13 mouse cellular contexts compared by ENCODE assay signal in the genomic region with DNA sequence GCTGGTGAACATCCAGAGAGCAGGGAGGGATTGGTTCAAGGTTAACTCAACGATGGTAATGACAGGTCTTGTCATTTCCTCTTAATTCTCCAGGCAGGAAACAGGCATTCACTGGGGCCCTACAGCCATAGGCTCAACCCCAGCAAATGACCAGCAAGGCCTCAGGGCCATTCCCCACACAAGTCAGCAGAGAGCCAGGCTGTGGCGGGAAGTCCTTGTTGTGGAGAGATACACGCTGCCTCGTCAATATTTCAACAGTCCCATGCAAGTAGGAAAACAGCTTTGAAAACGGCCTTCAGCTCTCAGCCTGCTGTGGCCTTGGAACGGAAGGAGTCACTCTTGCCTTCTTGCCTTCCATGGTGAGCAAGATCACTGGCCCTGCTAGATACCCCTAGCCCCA. TPM values are rescaled to one million over a fixed set of nuclear protein-coding genes. Genes with fewer than 3 reads are reported as not detected.
DNase-seq lines count a peak whose midpoint lies in the region; ATAC-seq lines count a peak whose summit lies in the region.
"Had no signal": no experiment of that assay in that cellular context is flagged by ENCODE, and none has a peak within 500 bp of the region (broad histone marks: within the 10 kb centered on the region; RNA-seq: fewer than 3 reads in every experiment).

No protein-coding gene starts in this region.

- H3K36me3 ChIP-seq in heart, embryonic 11.5 days (ENCODE audit: control insufficient read depth, insufficient read depth, low read length): no peaks in the 10 kb centered on the region; the same call in none of the 2 replicates
- H3K36me3 ChIP-seq in liver, embryonic 13.5 days: no peaks in the 10 kb centered on the region
- no peaks in the 10 kb centered on the region for H3K36me3 ChIP-seq in liver, embryonic 11.5 days (ENCODE audit: control insufficient read depth, insufficient read depth, low read length)
- H3K36me3 ChIP-seq in heart, embryonic 16.5 days (ENCODE audit: control insufficient read depth, insufficient read depth): peaks cover 3% of the 10 kb centered on the region; the same call in 1 of the 2 replicates
- H3K36me3 ChIP-seq in kidney, embryonic 14.5 days (ENCODE audit: control insufficient read depth, insufficient read depth, low read length): peaks cover 12% of the 10 kb centered on the region; the same call in 1 of the 2 replicates
- H3K36me3 ChIP-seq: forebrain, embryonic 10.5 days had no signal

- WGBS in heart, embryonic 11.5 days (ENCODE audit: insufficient replicate concordance): 50% methylated on average over 6 of the region's 6 CpGs
- WGBS in liver, embryonic 13.5 days (ENCODE audit: insufficient replicate concordance): 45% methylated on average over 6 of the region's 6 CpGs
- 52% methylated on average over 6 of the region's 6 CpGs for WGBS in liver, embryonic 11.5 days
- WGBS in heart, embryonic 16.5 days: 27% methylated on average over 6 of the region's 6 CpGs
- WGBS in kidney, embryonic 14.5 days: 66% methylated on average over 6 of the region's 6 CpGs

- H3K27me3 ChIP-seq in heart, embryonic 11.5 days (ENCODE audit: control insufficient read depth, insufficient read depth, low read length): no peaks in the 10 kb centered on the region
- H3K27me3 ChIP-seq in liver, embryonic 13.5 days: no peaks in the 10 kb centered on the region
- no peaks in the 10 kb centered on the region for H3K27me3 ChIP-seq in liver, embryonic 11.5 days (replicated peaks; ENCODE audit: control insufficient read depth, insufficient read depth, low read length)
- no peaks in the 10 kb centered on the region for H3K27me3 ChIP-seq in heart, embryonic 16.5 days (ENCODE audit: control insufficient read depth, insufficient read depth, low read length)
- no peaks in the 10 kb centered on the region for H3K27me3 ChIP-seq in kidney, embryonic 14.5 days (ENCODE audit: control insufficient read depth, insufficient read depth, low read length)
- H3K27me3 ChIP-seq: embryonic facial prominence, embryonic 13.5 days had no signal

- H3K9me3 ChIP-seq in heart, embryonic 11.5 days (replicated peaks; ENCODE audit: control insufficient read depth, low read length): no peaks in the 10 kb centered on the region
- H3K9me3 ChIP-seq in liver, embryonic 13.5 days (replicated peaks): no peaks in the 10 kb centered on the region
- H3K9me3 ChIP-seq in liver, embryonic 11.5 days (ENCODE audit: control insufficient read depth, low read length): no peaks in the 10 kb centered on the region
- H3K9me3 ChIP-seq in heart, embryonic 16.5 days (replicated peaks; ENCODE audit: control insufficient read depth, low read length): no peaks in the 10 kb centered on the region
- H3K9me3 ChIP-seq in kidney, embryonic 14.5 days (ENCODE audit: control insufficient read depth, low read length): no peaks in the 10 kb centered on the region
- H3K9me3 ChIP-seq: embryonic facial prominence, embryonic 13.5 days; forebrain, embryonic 10.5 days had no signal

- H3K4me1 ChIP-seq in heart, embryonic 11.5 days (ENCODE audit: control insufficient read depth, insufficient read depth, low read length): peaks cover 78% of the 10 kb centered on the region
- H3K4me1 ChIP-seq in liver, embryonic 13.5 days (replicated peaks): peaks cover 54% of the 10 kb centered on the region
- H3K4me1 ChIP-seq in liver, embryonic 11.5 days (replicated peaks; ENCODE audit: control insufficient read depth, insufficient read depth, low read length): peaks cover 34% of the 10 kb centered on the region
- peaks cover 66% of the 10 kb centered on the region for H3K4me1 ChIP-seq in heart, embryonic 16.5 days (ENCODE audit: control insufficient read depth, insufficient read depth, low read length)
- peaks cover 64% of the 10 kb centered on the region for H3K4me1 ChIP-seq in kidney, embryonic 14.5 days (ENCODE audit: control insufficient read depth, insufficient read depth, low read length)

- H3K27ac ChIP-seq in heart, embryonic 11.5 days (ENCODE audit: low read depth, low read length): peak overlapping the region; percentile 73
- H3K27ac ChIP-seq in liver, embryonic 13.5 days: peak overlapping the region; percentile 16
- H3K27ac ChIP-seq in liver, embryonic 11.5 days (ENCODE audit: low read depth, low read length): no peak overlapping the region
- H3K27ac ChIP-seq in heart, embryonic 16.5 days (ENCODE audit: low read length): peak overlapping the region; percentile 39; the same call in 1 of the 2 replicates
- H3K27ac ChIP-seq in kidney, embryonic 14.5 days (ENCODE audit: low read depth, low read length): no peak overlapping the region
- H3K27ac ChIP-seq: embryonic facial prominence, embryonic 13.5 days; forebrain, embryonic 10.5 days; macrophage had no signal

- H3K4me3 ChIP-seq in heart, embryonic 11.5 days (ENCODE audit: low read depth, low read length): no peak overlapping the region
- H3K4me3 ChIP-seq in liver, embryonic 13.5 days (replicated peaks): no peak overlapping the region
- no peak overlapping the region for H3K4me3 ChIP-seq in liver, embryonic 11.5 days (ENCODE audit: low read depth, low read length)
- no peak overlapping the region for H3K4me3 ChIP-seq in heart, embryonic 16.5 days (ENCODE audit: low read length)
- no peak overlapping the region for H3K4me3 ChIP-seq in kidney, embryonic 14.5 days (ENCODE audit: low read length)
- H3K4me3 ChIP-seq: embryonic facial prominence, embryonic 13.5 days; forebrain, embryonic 10.5 days had no signal

- no peak for ATAC-seq in heart, embryonic 11.5 days (replicated peaks; ENCODE audit: insufficient number of reproducible peaks, low FRiP score, low TSS enrichment)
- no peak for ATAC-seq in liver, embryonic 13.5 days (ENCODE audit: low read depth)
- ATAC-seq in liver, embryonic 11.5 days (replicated peaks; ENCODE audit: low FRiP score): no peak
- ATAC-seq in heart, embryonic 16.5 days (replicated peaks; ENCODE audit: extremely low read depth, insufficient read depth, low FRiP score): no peak
- no peak for ATAC-seq in kidney, embryonic 14.5 days (ENCODE audit: low FRiP score, low TSS enrichment)

- no peak overlapping the region for H3K4me2 ChIP-seq in heart, embryonic 11.5 days
- no peak overlapping the region for H3K4me2 ChIP-seq in liver, embryonic 13.5 days
- H3K4me2 ChIP-seq in liver, embryonic 11.5 days: no peak overlapping the region
- no peak overlapping the region for H3K4me2 ChIP-seq in heart, embryonic 16.5 days (ENCODE audit: low read depth, low read length)
- H3K4me2 ChIP-seq in kidney, embryonic 14.5 days (replicated peaks; ENCODE audit: low read depth, low read length): no peak overlapping the region
- H3K4me2 ChIP-seq: embryonic facial prominence, embryonic 13.5 days had no signal

- no peak overlapping the region for H3K9ac ChIP-seq in heart, embryonic 11.5 days (ENCODE audit: low read depth, low read length)
- H3K9ac ChIP-seq in liver, embryonic 13.5 days: no peak overlapping the region
- H3K9ac ChIP-seq in liver, embryonic 11.5 days (ENCODE audit: low read depth, low read length): no peak overlapping the region
- no peak overlapping the region; the same call in 1 of the 2 replicates for H3K9ac ChIP-seq in heart, embryonic 16.5 days (ENCODE audit: low read length)
- no peak overlapping the region for H3K9ac ChIP-seq in kidney, embryonic 14.5 days (ENCODE audit: low read depth, low read length)
- H3K9ac ChIP-seq: embryonic facial prominence, embryonic 13.5 days had no signal

- DNase-seq in heart, adult 8-10 months (ENCODE audit: low spot score): no peak
- DNase-seq in liver, embryonic 13.5 days: no peak
- no peak for DNase-seq in liver, embryonic 11.5 days (ENCODE audit: low spot score)
- DNase-seq in adrenal gland, adult 8-10 months: peak; percentile 85
- DNase-seq in cerebellum, adult 18-20 months: no peak
- DNase-seq: cerebellum, adult 11 months; right cerebral cortex, postnatal 14 days had no signal

RNA-seq across cellular contexts. Expression of a gene that starts 6.6 kb away (rescaled TPM):
- polyA plus RNA-seq in heart, embryonic 11.5 days (2014; fragmentation: Nextera tagmentation; extraction: Ambion mirVana): 42.9 and 52.9 TPM in 2 replicates
- 10 to 100 TPM; 21.8 to 23.8 (median 23.2) TPM for total RNA-seq in heart, adult 8-10 months (2022)
- polyA plus RNA-seq in liver, embryonic 13.5 days (2015; fragmentation: Nextera tagmentation; extraction: Ambion mirVana): 2.7 TPM in 2 replicates
- 12.8 and 12.9 TPM in 2 replicates for polyA plus RNA-seq in liver, embryonic 11.5 days (2014; fragmentation: Nextera tagmentation; extraction: Ambion mirVana)
- 100 to 1,000 TPM in 3 of 4 experiments, 10 to 100 TPM in 1; 95.9 to 118 (median 110) TPM for total RNA-seq in adrenal gland, adult 8-10 months (2022)
- polyA plus RNA-seq in heart, embryonic 16.5 days (2015; fragmentation: Nextera tagmentation; extraction: Ambion mirVana): 28.0 and 28.2 TPM in 2 replicates
- polyA plus RNA-seq in kidney, embryonic 14.5 days (2014; fragmentation: Nextera tagmentation; extraction: Ambion mirVana): 21.3 and 34.2 TPM in 2 replicates

Comparison
In these comparisons a context has a peak if more than half of its experiments do, and no peak if none do; other contexts are left out.
1. H3K27ac ChIP-seq: peak in heart, embryonic 11.5 days (single experiment), liver, embryonic 13.5 days (single experiment) and heart, embryonic 16.5 days (single experiment); none in liver, embryonic 11.5 days (single experiment) and kidney, embryonic 14.5 days (single experiment).